Mouse (Mus musculus) thymus, postnatal 36 days (tissue): ENCODE data around the gene Abca7.
"Not testable (repeated sequence)": the region's sequence is repeated elsewhere in the genome, so short reads cannot be mapped to it uniquely, and the experiment has no call there.

Experiments
- DNase-seq, 2 experiments: peaks; one replicate each; pipeline ENCODE4 v3.0.0; 2022; ENCODE audit warnings: mixed read lengths in 2 of 2

Abca7 gene

DNA sequence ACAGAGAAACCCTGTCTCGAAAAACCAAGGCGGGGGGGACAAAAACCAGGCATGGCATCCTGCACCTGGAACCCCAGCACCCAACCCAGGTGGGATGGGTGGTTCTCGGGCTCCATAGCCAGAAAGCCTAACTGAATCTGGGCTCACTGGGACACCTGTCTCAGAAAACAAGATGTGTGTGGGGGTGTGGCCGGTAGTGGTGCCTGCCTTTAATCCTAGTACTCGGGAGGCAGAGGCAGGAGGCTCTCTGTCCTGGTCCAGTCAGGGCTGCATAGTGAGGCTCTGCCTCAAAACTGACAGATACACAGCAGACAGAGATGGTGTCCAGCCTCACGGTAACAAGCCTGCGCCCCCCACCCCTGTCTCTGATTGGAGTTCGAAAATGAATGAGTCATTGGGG lies 26.5 kb downstream of the Abca7 start:
- DNase-seq, result peak in 1 of 2 experiments; percentile 55

GRCm38 (mm10) chr10:80023758-80024157 lies 27.5 kb downstream of the Abca7 start:
- no peak for DNase-seq

- DNase-seq, result peak; percentile 77 to 86
Measured at GRCm38 (mm10) chr10:80024229-80025043, 28.1 kb downstream of the Abca7 start.

DNA sequence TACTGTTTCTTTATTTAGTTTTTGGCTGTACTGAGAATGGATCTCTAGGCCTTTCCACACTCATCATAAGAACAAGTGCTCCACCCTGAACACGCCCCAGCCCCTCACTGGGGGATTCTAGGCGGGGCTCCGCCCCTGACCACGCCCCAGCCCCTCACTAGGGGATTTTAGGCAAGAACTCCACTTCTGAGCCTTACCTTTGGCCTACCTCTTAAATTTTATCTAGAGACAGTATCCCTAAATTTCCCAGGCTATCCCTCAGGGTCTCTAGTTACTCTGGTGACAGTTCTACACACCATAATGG lies 28.7 kb downstream of the Abca7 start:
- peak in 1 of 2 experiments; percentile 66 for DNase-seq

DNA sequence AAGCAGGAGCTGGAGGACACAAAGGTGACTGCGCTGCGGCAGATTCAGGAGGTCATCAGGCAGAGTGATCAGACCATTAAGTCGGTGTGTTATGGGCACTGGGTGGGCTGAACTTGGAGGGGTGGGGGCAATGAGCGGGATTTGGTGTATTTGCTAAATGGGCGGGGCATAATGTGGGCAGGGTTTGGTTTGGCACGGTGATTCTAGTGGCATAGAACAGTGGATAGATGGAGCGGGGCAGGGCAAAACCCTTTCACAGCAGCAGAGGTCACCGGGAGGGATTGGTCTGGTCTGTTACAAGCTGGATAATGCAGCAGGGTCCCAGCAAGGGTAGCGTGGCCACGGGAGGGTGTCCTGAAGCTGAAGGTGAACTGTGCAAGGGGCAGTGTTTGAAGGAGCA lies 29.2 kb downstream of the Abca7 start:
- peak in 1 of 2 experiments; percentile 34 for DNase-seq

GRCm38 (mm10) chr10:80025889-80026288 lies 29.6 kb downstream of the Abca7 start:
- DNase-seq, result peak in 1 of 2 experiments; percentile 69

DNA sequence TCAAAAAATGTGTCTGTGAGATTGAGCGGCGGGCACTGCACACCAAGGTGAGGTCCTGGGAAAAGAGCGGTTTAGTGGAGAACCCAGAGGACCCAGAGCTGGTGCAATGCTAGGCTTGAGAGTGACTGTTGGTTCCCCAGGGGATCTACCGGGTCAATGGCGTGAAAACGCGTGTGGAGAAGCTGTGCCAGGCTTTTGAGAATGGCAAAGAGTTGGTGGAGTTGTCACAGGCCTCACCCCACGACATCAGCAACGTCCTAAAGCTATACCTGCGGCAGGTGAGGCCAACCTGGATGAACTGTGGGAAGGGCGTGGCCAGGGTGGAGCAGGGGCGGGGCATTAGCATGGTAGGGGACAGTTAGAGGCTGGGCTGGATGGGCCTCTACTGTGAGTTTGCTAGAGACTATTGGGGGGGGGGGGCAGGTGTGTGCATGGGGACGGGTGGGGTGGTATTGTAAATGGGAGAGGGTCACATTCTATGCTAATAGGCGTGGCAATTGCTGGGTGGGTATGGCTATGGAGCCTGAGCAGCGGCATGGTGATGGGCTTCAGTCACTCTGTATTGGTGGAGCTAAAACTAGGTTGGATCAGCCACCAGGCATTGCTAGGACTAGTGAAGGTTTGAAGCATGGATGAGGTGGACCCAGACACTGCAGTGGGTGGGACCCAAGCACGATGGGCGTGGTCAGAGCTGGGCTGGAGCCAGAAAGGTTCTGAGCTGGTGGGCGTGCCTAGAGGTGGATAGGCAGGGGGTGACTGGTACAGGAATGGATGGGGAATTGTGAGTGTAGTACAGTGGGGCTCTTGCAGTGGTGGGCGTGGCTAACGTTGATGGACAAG lies 31.6 kb downstream of the Abca7 start:
- DNase-seq, result peak in 1 of 2 experiments; percentile 53

DNA sequence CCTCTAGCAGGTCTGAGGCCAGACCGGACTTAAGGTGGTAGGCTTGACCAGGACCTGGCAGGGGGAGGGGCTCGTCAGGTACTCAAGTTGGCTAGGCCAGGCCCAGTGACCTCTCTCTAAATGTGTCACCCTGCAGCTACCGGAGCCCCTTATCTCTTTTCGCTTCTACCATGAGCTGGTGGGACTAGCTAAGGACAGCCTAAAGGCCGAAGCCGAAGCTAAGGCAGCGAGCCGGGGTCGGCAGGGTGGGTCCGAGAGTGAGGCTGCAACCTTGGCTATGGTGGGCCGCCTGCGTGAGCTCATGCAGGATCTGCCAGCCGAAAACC lies 32.2 kb downstream of the Abca7 start:
- DNase-seq, result no peak

- DNase-seq, result peak in 1 of 2 experiments; percentile 31
Measured at GRCm38 (mm10) chr10:80030191-80030590, 33.9 kb downstream of the Abca7 start.

GRCm38 (mm10) chr10:80030736-80031135 lies 34.4 kb downstream of the Abca7 start:
- DNase-seq, result peak in 1 of 2 experiments; percentile 26

DNA sequence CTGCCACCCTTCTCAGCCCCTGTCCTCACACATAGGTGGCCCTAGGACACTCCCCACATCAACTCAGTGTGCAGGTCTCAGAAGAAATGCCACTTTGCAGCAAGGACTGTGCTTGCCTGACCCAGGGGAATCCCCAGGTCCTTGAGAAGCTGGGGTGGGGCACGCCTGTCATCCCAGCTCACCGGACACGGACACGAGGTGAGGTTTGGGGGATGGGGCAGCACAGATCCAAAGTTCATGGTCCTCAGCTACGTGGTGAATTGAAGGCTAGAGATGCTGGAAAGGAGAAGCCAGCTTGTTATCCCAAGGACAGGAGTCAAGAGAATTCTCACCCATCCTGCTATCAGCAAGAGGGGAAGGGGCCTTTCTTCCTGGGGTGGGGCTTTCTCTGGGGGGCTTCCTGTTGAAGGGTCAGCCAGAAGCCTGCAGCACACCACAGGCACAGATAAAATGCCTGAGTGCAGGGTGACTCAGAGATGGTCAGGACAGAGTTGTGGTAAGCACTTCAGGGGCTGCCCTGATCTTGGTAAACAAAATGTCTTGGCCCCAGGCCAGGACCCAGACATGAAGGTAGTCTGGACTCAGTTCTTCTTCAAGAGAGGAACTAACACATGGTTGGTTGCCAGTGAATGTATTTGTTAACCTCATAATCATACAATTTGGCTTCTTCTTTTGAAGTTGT lies 36.6 kb downstream of the Abca7 start:
- peak in 1 of 2 experiments; percentile 34 for DNase-seq

- peak in 1 of 2 experiments; percentile 50 for DNase-seq
Measured at GRCm38 (mm10) chr10:80033511-80034391, 37.5 kb downstream of the Abca7 start.

DNA sequence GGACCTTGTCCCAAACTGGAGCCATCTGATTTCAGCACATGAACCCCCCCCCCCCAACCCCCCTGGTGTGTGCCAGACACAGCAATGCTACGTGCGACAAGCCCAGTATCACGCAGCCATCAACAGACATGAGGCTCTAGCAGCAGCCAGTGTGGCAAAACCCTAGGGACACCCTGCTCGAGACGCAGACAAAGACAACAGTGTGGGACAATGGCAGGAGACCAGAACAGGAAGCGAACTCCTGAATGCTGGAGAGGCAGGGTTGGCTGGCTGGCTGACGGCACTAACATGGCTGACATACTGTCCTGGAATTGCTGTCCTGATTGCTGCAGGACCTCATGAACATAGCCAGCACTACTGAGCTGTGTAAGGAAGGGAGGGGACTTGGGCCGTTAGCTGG lies 38.9 kb downstream of the Abca7 start:
- no peak for DNase-seq

DNA sequence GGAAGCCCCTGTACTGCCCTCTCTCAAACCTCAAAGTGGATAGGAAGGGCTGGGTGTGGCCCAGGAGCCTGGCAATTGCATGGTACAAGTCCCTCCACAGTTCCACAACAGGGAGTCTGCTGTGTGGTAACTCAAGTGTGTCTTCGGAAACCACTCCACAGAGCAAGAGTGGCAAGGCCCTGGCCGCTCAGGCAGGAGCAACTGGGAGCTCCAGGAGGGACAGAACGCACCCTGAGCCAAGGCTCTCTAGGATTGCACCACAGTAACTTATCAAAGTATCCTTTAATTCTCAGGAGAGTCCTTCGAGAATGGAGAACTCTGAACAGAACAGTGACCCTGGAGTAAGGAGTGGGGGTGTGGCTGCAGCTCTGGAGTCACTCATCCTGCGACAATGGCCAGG lies 39.4 kb downstream of the Abca7 start:
- DNase-seq, result no peak

GRCm38 (mm10) chr10:80036832-80037231 lies 40.5 kb downstream of the Abca7 start:
- DNase-seq, result peak in 1 of 2 experiments; percentile 14

DNA sequence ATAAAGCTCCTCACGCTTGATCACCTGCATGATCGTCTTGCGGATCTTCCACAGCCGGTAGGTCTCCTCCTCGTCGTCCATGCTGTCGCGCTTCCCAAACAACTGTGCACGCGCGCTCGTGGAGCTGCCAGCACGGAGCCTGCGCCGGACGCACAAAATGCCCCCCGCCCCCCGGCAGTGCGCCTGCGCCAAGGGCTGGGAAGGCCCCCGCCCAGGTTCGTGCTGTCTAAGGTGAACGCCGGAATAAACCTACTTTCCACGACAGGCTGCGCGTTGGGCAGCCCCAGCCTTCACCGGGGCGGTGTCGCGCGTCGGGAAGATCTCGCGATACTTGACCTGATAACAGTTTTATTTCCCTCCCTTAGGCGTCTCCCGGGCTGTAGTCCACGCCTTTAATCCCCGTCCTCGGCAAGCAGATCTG lies 43.3 kb downstream of the Abca7 start, which contains the start of gene Polr2e:
Polr2e (minus strand) TSS at position 237 of the 421 bp plus-strand sequence.
- DNase-seq, result peak; percentile 96 to 97

GRCm38 (mm10) chr10:80041409-80042060 lies 45.2 kb downstream of the Abca7 start:
- DNase-seq, result not testable (repeated sequence)

DNA sequence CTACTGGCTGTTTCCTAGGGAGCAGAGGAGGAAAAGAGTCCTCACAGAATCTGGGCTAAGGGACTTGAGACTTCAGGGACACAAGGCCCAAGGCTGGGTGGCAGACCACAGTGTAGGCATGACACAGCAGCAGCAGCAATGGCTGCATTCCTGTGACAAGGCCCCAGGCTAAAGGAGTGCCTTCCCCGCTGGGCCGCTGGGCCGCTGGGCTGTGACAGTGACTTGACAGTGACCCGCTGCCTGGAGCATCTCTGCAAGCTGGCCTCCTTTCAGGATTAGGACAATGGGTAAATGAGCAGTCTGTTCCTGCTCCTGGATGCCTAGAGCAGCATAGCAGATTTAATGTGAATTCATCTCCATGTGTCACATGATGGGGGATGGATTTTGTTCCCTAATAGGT lies 47.8 kb downstream of the Abca7 start:
- DNase-seq, result no peak

GRCm38 (mm10) chr10:80045364-80045763 lies 49.1 kb downstream of the Abca7 start:
- not testable (repeated sequence) for DNase-seq

DNA sequence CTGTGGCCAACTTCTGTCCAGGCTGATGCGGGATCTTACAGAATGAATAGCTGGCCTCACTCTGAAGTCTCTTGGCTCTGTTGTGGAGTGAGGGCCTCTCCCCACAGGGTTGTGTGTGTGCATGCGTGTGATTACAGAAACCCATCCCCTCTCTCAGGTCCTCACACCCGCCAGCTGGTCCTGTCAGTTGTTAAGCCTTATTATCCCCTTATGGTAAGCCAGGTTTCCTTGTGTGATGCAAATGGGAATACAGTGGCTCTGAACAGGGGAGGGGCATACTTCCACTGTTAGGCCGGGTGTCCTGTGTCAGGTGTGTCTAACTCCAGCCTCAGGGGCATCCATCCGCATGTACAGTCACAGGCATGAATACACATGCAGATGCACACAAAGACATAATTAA lies 49.5 kb downstream of the Abca7 start:
- DNase-seq, result no peak

DNA sequence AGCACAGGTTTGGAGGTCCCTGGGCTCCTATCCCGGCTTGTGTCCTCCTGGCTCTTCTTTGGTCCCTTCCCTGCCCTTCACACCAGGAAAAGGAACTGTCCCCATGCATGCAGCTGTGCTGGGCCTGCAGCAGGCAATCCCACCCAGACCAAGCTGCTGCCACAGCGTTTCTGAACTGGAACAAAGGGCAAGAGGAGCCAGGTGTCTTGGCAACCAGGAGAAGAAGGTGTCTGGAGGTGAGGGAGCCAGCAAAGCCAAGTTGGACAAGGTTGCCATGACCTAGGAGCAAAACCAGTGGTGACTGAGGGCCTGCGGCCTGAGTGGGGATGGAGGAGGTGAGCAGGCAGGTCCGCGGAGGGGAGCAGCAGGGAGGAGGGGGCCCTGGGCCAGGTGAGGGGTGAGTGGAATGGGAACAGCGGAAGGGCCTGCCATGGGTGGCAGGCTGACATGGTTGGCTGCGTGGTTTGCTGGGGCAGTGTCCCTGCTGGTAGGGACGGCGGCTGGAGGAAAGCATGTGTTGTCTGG lies 50.8 kb downstream of the Abca7 start, which contains the start of gene Gpx4:
Gpx4 (plus strand) TSS at position 126 of the 525 bp plus-strand sequence.
- DNase-seq, result no peak
